Mouse (Mus musculus): ENCODE results near the gene Ppm1b. TPM values are rescaled to one million over a fixed set of nuclear protein-coding genes. Genes with fewer than 3 reads are reported as not detected.

The Ppm1b gene
- total RNA-seq, 2 experiments from 2014 or later: 103 to 115 TPM

DNA sequence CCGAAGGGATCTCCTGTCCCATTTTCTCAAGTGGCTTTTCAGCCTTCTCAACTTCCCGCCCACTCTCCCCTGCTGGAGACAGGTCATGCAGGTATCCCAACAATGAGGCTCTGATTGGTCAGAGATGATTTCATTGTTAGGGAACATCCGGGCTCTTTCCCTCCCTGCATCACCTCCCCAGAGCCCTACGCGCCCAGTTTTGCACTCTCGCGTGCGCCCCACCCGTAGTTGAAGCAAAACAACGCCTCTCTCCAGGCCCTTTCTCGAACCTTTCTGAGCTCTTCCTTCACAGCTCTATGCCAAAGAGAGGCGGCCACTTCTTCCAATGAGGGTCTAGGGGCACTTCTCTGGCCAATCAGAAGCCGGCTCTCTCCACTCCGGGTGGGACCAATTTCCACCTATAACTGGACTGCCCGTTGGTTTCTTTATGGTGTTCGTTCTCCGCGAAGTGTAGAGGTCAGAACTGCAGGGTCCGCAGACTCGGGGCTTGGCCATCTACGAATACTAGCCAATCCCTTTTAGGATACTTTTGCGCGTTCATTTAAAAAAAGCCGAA lies 468 bp downstream of the Ppm1b start:
- DNase-seq (ENCODE audit: low spot score in 2 of 2): peak; percentile 49 to 76

DNA sequence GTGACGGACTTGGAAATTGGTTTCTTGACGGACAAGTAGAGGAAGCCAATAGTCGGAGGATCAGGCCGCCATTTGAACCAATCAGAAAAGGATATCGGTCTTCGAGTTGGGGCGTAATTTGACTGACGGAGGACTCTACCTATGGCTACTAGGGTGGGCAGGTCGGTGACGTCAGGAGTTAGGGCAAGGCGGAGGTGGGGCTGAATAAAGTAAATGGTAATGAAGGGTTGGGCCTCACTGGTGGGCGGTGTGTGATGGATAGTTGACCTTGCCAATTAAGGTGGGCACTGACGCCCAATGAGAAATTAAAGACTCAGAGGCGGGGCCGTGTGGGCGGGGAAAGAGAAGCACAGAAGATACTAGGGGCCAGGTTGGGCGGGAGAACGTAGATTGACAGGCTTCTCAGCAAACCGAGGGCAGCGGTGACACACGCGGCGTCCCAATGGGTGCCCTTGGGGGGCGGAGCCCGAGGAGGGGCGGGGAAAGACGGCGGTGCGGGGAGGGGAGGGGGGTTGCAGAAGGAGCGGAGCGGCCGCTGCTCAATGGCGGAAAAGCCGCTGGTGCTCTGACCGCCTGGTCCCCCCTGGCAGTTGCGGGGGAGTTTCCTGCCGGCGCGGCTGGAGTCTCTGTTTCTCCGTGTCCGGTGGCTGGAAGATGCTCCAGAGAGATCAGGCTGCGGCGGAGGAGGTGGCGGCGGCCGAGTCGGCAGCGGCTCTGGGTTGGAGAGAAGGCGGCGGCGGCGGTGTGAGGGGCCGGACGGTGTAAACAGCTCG lies 1.1 kb downstream of the Ppm1b start:
- DNase-seq (ENCODE audit: low spot score in 2 of 2): peak; percentile 95 to 99

- no peak for DNase-seq (ENCODE audit: low spot score in 2 of 2)
These were observed 1.9 kb downstream of the Ppm1b start for GRCm38 (mm10) chr17:84958411-84958911.

DNA sequence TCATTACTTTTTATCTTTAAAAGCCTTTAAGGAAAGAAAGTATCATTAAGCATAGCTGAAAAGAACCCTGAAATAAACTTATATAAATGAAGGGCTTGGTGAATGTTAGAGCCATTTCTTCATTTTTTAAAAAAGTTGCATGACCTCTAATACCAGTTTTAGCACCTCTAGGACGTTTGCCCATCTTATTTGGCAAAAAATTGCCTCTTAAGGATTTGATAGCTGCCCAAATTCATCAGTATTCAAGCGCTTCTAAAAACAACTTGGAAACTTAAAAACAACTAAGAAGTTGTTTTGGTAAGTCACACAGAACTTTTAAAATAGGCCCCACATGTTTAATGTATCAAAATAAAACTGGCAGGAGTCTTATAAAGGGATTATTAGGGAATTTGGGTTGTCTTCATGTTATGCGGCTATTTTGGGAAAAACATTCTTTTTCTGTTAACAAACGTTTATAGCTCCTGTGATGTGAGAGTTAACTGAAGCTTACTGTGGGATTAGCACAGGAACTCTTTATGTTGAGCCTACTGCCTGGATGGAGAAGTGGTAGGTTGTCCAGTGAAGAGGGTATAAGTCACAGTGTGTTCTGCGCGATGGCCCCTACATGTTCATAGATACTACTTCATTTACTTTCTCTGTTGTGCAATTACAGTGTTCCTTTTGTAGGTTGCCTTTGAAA lies 2.6 kb downstream of the Ppm1b start:
- no peak for DNase-seq (ENCODE audit: low spot score in 2 of 2)

GRCm38 (mm10) chr17:84959665-84960020 lies 3.1 kb downstream of the Ppm1b start:
- DNase-seq (ENCODE audit: low spot score in 2 of 2): no peak

- DNase-seq (ENCODE audit: low spot score in 2 of 2): no peak
These were observed 3.6 kb downstream of the Ppm1b start for GRCm38 (mm10) chr17:84960136-84960535.

DNA sequence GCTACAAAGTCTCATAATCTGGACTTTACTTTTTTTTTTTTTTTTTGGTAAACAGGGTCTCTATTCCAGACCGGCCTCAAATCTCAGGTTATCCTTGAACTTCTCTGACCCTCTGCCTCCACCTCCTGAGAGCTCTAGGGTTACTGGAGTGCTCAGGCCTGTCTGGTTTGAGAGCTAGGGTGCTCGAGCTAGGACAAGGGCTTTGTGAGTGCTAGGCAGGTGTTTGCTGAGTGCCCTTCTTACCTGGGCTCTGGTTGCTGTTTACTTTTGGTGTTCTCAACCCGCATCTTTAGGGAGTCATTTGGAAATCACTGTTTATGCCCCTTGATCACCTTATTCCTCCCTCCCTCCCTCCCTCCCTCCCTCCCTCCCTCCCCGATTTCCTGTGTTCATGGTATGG lies 5.5 kb downstream of the Ppm1b start:
- DNase-seq (ENCODE audit: low spot score in 2 of 2): no peak

DNA sequence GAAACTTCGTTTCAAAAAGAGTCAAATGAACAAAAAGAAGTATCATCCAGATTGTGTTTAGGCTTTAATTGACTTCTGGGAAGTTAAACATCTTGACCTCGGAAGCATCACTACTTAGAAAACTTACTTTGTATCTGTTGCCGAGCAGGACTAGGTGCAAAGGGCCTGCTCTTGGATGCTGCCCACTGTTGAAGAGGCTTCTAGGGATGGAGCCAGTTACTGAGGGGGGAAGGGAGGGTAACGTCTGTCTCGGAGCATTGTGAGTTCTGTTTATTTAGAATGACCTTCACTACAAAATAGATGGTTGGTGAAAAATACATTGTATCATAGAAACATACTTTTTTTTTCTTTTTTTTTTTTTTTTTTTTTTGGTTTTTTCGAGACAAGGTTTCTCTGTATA lies 7.1 kb downstream of the Ppm1b start:
- DNase-seq (ENCODE audit: low spot score in 2 of 2): no peak

GRCm38 (mm10) chr17:84966231-84966630 lies 9.7 kb downstream of the Ppm1b start:
- no peak for DNase-seq (ENCODE audit: low spot score in 2 of 2)

DNA sequence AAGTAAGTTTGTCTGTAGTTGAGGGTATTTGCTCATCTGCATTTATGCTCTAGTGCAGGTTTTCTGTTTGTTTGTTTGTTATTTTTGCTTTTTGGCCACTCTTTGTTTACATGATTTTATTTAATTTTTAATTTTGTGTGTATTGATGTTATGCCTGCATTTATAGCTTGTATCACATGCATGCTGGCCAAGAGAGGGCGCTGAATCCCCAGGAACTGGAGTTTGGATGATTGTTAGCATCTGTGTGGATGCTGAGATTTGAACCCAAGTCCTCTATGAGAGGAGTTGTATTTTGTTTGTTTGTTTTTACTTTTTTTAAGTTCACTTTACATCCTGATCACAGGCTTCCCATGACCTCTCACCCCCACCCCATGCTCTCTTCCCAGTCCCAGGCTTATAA lies 10.5 kb downstream of the Ppm1b start:
- DNase-seq (ENCODE audit: low spot score in 2 of 2): no peak

DNA sequence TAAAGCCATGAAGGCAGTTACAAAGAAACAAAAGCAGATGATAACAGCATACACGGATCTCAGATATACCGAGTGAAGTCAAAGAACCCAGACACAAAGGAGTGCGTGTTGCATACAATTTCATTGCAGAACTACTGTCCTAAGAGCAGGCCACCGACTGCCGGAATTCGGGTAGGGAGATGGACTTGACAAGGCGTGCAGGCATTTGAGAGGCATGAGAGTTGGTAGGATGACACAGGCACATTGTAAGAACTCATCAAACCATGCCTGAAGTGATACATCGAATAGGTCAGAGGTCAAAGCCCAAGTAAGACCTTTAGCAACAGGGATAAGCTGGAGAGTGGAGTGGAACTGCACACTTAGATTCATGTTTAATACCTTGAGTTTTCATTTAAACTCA lies 13.4 kb downstream of the Ppm1b start:
- no peak for DNase-seq (ENCODE audit: low spot score in 2 of 2)

- DNase-seq (ENCODE audit: low spot score in 2 of 2): no peak
These were observed 25.2 kb downstream of the Ppm1b start for GRCm38 (mm10) chr17:84981721-84982120.

- no peak for DNase-seq (ENCODE audit: low spot score in 2 of 2)
These were observed 26.2 kb downstream of the Ppm1b start for GRCm38 (mm10) chr17:84982735-84983134.

DNA sequence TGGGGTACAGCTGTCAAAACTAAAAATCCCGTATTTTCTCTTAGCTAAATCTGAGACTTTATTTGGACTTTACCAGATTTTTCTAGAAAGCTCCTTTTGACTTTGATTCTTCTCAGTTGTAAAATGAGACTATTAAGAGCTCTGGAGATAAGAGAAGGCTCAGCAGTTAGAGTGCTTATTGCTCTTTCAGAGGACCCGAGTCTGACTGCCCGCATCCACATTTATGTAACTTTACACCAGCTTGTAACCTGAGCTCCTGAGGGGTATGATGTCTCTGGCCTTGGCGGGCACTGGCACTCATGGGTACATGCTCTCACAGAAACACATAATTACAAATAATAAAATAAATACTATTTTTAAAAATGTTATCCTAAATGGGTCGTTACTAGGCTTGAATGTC lies 29.8 kb downstream of the Ppm1b start:
- no peak for DNase-seq (ENCODE audit: low spot score in 2 of 2)

GRCm38 (mm10) chr17:84987834-84988410 lies 31.4 kb downstream of the Ppm1b start:
- no peak for DNase-seq (ENCODE audit: low spot score in 2 of 2)

GRCm38 (mm10) chr17:84988514-84988913 lies 32.0 kb downstream of the Ppm1b start:
- no peak for DNase-seq (ENCODE audit: low spot score in 2 of 2)

DNA sequence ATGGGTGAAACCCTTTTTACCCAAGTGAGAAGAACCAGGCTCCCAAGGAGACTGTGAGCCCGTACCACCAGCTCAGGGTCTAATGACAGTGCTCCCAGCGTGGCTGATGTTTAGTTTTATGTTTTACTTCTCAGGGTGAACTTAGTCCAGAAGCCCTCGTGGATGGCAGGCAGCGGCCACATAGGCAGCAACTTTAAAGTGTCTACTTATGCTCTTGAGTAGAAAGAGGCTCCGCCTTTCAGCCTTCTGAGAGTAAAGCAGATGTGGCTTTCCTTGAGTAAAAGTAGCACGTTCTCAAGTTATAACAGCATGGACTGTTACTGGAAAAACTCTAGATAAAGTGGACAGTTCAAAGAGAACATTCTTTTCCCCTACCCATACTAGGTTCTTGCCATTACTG lies 39.3 kb downstream of the Ppm1b start:
- DNase-seq (ENCODE audit: low spot score in 2 of 2): no peak

DNA sequence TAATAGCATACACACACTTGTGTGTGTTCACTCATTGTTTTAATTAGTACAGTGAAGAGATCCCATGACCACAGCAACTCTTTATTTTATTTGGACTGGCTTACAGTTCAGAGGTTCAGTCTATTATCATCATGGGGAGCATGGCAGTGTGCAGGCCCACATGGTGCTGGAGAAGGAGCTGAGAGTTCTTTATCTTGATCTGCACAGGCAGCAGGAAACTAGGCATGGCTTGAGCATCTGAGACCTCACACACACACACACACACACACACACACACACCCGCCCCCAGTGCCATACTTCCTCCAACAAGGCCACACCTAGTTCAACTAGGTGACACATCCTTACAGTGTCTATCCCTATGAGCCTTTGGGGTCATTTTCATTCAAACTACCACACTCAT lies 41.1 kb downstream of the Ppm1b start:
- DNase-seq (ENCODE audit: low spot score in 2 of 2): no peak

DNA sequence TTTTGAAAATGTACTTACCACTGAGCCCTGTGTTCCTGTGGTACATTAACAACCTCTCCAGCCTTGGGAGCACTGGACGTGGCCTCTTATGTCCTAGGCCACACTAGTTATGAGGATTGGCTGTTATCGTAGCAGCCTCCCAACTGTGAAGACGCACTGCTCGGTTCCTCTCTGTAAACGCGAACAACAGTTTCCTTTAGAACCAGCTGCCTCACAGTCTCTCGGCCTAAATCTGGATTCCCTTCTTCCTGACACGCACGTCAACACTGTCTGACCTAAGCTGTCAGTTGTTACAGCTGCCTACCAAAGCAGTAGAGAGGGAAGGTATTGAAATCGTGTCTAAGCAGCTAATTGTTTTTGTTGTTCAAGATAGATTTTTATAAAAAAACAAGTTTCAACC lies 43.1 kb downstream of the Ppm1b start:
- DNase-seq (ENCODE audit: low spot score in 2 of 2): no peak

DNA sequence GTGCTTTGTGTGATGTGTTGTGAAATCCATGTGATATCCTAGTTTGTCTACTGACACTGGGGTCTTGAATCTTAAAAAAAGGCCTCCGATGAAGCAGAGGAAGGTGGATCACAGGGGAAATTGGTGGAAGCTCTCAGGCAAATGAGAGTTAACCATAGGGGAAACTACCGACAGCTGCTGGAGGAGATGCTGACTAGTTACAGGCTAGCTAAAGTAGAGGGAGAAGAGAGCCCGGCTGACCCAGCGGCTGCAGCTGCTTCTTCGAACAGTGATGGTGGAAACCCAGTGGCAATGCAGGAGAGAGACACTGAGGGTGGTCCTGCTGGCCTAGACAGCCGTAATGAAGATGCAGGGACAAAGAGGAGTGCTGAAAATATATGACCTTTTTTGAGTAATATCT lies 56.9 kb downstream of the Ppm1b start:
- no peak for DNase-seq (ENCODE audit: low spot score in 2 of 2)

- no peak for DNase-seq (ENCODE audit: low spot score in 2 of 2)
These were observed 58.1 kb downstream of the Ppm1b start for GRCm38 (mm10) chr17:85014632-85015031.

GRCm38 (mm10) chr17:85018344-85018743 lies 61.8 kb downstream of the Ppm1b start:
- DNase-seq (ENCODE audit: low spot score in 2 of 2): no peak

All from adrenal gland, postnatal 4 days (tissue).